Mouse (Mus musculus): ENCODE measurements around the gene 1700003E16Rik.

The 1700003E16Rik gene

GRCm38 (mm10) chr6:83156259-83156684 is at the start of gene 1700003E16Rik, which contains the start of gene Wdr54:
Gene 1700003E16Rik, plus strand, starts transcription at chr6:83156404.
Gene Wdr54, minus strand, starts transcription at chr6:83156397.
- peak; percentile 84 for DNase-seq (ENCODE audit: extremely low spot score)

- DNase-seq (ENCODE audit: extremely low spot score), result peak; percentile 78
Observed at GRCm38 (mm10) chr6:83107566-83108400, 48.4 kb upstream of the 1700003E16Rik start.

DNA sequence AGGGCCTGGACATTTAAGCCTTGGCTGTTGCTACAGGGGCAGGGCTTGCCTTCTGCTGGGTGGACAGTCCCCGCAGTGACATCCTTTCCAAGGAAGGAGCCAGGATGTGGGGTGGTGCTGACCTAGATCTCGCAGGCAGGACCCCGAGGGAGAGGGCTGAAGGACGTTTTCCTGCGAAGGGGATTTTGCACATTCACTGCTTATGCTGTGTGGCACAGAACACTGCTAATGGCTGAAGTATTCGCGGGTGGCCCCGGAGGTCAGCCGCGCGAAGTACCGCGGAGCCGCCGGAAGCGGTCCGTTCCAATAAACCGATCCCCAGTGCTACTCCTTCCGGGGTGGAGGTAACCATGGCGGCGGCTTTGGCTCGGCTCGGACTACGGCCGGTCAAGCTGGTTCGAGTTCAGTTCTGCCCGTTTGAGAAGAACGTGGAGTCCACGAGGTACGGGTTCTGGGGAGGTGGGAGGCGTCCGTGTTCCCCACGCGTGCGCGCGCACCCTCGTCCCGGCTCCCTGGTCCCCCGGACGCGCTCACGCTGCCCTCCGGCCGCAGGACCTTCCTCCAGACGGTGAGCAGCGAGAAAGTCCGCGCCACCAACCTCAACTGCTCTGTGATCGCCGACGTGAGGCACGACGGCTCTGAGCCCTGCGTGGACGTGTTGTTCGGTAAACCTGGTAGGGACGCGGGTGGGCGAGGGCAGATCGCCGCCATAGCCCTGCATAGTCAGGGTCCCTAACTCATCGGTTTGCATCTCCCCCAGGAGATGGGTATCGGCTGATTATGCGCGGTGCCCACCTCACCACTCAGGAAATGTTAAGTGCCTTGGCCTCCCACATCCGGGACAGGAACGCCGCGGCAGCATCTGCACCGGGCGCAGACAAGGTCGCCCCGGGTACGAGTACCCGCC is 47.2 kb upstream of the 1700003E16Rik start, which contains the start of gene Mrpl53:
Gene Mrpl53, plus strand, starts transcription at position 279 of the 907 bp plus-strand sequence.
- DNase-seq (ENCODE audit: extremely low spot score), result peak; percentile 86

DNA sequence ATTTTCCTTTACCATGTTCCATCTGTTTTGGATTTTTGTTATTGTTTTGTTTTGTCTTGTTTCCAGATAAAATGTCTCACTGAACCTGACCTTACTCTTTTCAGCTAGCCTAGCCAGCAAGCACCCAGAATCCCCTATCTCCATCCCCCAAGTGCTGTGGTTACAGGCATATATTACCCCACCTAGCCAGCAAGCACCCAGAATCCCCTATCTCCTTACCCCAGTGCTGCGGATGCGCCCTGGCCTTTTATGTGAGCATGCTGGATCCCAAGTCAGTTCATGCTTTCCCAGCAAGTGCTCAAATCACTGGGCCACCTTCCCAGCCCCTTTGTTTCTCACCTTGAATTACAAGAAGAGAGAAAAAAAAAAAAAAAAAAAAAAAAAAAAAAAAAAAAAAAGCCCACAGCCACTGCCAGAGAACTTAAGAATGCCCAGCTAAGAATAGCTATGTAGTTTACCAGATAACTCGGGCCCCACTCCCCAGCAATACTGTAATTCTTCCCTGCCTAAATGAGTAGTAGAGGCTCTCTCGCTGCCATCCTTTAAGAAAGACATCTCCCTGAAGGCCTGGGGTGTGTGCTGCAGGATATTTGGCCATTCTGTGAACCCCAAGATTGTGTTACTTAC is 44.6 kb upstream of the 1700003E16Rik start:
- no peak for DNase-seq (ENCODE audit: extremely low spot score)

DNA sequence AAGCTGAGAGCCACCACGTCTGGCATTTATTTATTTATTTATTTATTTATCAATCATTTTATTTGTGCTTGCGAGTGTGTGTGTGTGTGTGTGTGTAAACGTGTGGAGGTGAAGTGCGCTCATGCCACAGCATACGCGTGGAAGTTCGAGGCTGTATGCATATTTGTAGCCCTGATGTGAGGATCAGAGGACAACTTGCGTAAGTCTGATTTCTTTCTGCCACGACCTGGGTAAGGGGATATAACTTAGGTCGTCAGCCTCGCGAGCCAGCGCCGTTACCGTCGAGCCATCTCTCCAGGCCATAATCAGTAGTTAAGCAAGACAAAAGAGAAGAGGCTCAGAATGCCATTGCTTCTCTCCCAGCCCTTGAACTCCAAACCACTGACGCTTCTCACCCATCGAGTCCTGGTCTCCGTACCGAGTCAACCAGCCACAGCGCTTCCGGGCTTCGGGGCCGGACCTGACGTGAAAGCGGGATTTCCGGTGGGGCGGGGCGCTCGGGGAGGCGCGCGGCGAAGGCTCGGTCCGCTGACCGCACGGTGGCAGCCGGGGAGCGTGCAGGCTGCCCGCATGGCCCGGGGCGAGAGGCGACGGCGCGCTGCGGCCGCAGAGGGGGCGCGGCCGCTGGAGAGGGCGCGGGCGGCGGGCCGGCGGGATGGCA is 41.1 kb upstream of the 1700003E16Rik start, which contains the start of gene Mogs:
Gene Mogs, plus strand, starts transcription at position 486 of the 661 bp plus-strand sequence.
- DNase-seq (ENCODE audit: extremely low spot score), result peak; percentile 93

DNA sequence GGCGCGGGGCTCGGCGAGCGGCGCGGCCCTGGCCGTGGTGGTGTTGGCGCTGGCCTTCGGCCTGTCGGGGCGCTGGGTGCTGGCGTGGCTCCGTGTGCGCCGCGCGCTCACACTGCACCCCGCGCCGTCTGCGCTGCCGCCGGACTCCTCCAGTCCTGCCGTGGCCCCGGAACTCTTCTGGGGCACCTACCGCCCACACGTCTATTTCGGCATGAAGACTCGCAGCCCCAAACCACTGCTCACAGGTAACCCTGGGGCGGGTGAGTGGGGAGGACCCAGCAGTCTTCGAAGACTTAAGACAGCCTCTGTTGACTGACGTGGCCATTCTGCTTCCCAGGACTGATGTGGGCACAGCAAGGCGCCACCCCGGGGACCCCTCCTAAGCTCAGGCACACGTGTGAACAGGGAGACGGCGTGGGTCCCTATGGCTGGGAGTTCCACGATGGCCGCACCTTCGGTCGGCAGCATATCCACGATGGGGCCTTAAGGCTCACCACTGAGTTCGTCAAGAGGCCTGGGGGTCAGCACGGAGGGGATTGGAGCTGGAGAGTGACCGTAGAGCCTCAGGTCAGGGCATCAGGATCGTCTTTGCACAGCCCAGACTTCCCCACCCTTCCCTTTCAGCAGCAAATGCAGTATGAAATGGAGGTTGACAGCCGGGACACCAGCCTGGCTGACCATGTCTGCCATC is 40.4 kb upstream of the 1700003E16Rik start:
- no peak for DNase-seq (ENCODE audit: extremely low spot score)

GRCm38 (mm10) chr6:83116373-83117164 is 39.6 kb upstream of the 1700003E16Rik start:
- DNase-seq (ENCODE audit: extremely low spot score), result no peak

DNA sequence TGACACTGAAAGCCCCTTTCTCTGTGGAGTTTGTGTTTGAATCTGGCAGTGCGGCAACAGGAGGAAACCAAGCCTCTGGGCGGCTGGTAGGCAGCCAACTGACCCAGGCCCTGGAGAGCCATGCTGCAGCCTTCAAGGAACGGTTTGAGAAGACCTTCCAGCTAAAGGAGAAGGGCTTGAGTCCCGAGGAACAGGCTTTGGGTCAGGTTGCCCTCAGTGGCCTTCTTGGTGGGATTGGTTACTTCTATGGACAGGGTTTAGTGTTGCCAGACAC is 39.1 kb upstream of the 1700003E16Rik start:
- no peak for DNase-seq (ENCODE audit: extremely low spot score)

- no peak for DNase-seq (ENCODE audit: extremely low spot score)
Observed at GRCm38 (mm10) chr6:83117616-83118015, 38.6 kb upstream of the 1700003E16Rik start.

- no peak for DNase-seq (ENCODE audit: extremely low spot score)
Observed at GRCm38 (mm10) chr6:83118369-83118768, 37.8 kb upstream of the 1700003E16Rik start.

DNA sequence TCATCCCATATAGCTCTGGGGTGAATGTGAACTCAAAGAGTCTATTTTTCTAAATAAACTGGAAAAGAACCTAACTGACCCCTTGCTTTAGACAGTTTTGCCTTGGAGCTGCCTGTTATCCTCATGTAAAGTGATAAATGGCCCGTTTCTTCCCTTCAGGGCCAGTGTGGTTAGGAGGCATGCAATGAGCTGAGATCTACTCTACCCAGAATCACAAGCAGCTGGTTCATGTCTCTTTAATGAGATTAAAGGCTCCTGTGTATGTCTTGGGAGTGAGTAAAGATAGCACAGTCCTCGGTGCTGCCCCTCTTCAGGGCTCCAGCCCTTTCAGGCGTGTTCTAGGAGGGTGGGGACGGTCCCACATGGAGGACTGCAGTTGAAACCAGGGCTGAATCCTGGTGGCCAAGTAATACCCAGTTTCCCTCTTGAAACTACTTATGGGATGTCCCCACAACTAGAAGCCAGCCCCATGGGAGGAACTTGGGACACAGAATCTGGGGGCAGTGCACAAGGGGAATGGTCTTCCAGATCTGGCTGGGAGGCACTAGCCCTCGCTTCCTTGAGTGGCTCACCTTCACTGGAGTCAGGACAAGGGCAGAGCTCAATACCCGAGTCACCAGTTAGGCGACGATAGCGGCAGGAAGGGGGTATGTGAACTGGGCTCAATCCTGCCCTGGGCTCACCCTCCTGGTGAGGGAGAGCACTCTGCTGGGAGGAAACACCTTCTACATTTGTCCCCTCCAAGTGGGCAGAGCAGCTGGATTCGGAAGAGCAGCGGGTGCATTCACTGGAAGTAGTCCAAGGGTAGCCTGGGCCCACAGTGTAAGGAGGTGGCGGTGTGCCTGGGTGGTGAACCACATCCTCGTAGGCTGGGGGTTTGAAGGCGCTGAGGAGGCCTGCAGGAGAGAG is 37.1 kb upstream of the 1700003E16Rik start:
- no peak for DNase-seq (ENCODE audit: extremely low spot score)

GRCm38 (mm10) chr6:83119734-83120051 is 36.5 kb upstream of the 1700003E16Rik start:
- no peak for DNase-seq (ENCODE audit: extremely low spot score)

DNA sequence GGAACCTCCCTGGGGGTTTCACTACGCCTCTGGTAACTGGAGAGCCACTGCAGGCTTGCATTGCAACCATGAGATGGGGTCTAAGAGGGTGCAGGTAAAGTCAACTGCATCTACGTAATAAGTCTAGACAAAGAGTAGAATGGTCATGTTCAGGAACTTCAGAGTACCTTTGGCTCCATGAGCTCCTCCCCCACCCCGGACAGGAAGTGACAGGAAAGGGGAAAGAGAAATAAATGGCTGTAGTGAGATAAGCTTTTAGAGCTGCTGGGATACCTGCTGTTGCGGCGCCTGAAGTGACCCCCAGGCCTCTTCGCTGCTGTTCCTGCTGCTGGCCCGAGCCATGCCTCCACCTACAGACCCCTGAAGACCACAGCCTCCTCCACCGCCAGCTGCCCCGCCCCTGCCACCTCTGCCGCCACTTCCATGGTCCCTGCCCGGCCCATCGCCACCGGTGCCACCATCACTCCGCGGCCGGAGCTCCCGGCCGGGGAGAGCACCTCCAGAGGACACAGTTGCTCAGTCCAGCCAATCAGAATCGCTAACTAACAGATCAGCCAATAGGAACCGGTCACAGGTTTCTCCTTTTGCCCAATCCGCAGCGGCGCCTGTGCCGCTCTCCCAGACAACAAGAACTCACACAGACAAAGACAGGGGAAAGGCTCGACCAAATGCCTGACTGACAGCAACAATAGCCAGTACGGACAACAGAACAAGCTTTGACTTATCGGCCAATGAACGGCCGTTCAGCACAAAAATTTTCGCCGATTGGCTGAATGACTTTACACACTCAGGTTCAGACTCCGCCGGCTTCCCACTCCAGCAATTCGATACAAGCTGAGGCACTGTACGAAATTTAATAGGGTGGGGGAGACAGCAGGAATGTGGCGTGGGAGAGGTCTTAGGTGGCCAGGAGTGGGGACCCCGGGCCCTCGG is 35.0 kb upstream of the 1700003E16Rik start, which contains the start of gene Wbp1:
Gene Wbp1, minus strand, starts transcription at position 630 of the 933 bp plus-strand sequence.
- DNase-seq (ENCODE audit: extremely low spot score), result peak; percentile 96

- no peak for DNase-seq (ENCODE audit: extremely low spot score)
Observed at GRCm38 (mm10) chr6:83121863-83122710, 34.1 kb upstream of the 1700003E16Rik start.

DNA sequence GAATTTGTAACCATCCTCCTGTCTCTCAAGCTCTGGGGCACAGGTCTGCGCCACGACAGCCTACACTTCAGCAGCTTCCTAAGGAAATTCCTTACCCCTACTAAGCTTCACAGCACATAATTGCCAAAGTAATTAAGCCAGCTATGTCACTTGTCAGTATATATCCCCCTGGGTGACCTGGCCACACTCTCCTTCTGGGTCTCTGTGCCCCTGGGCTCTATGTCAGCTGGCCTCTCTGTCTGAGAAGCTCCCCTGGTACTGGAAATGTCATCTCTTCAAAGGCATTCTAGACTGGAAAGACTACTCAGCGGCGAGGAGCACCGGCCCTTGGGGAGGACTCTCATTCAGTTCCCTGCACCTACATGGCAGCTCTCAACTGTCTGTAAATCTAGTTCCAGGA is 33.2 kb upstream of the 1700003E16Rik start:
- DNase-seq (ENCODE audit: extremely low spot score), result no peak

GRCm38 (mm10) chr6:83124851-83125312 is 31.3 kb upstream of the 1700003E16Rik start:
- peak; percentile 95 for DNase-seq (ENCODE audit: extremely low spot score)

DNA sequence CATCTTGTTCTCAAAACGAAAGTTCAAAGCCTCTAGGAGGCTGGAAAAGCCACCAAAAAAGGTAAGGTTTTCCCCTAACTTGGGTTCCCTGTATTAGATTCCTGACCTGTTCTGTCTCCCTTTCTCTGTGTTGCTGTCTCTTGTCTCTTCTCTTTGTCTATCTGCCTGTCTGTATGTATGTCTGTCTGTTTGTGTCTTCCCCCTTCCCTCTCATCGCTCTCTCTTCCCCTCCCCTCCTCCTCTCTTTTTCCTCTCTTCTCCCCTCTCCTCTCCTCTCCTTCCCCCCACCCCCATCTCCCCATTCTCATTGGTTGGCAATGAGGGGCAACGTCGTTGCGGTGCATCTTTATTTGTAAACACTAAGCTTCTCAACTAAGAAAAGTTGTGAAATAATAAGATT is 30.9 kb upstream of the 1700003E16Rik start, which contains the start of gene Ino80b:
Gene Ino80b, minus strand, starts transcription at position 101 of the 400 bp plus-strand sequence.
- no peak for DNase-seq (ENCODE audit: extremely low spot score)

Data from embryo, embryonic 9.5 days (tissue).